Mouse (Mus musculus) embryonic fibroblast, embryonic 13.5 days (primary cell): Measurements from ENCODE around the gene Bcl3.

Source experiments
- CTCF ChIP-seq: IDR thresholded peaks from 2 replicates; pipeline ENCODE4 v1.5.1; 2011; ENCODE audit warnings: mild to moderate bottlenecking, control low read depth, low read length, moderate library complexity, borderline replicate concordance; ENCODE audit not compliant: insufficient read depth
- POLR2A ChIP-seq: IDR thresholded peaks from 2 replicates; pipeline ENCODE4 v1.6.1; 2011; ENCODE audit warnings: low read depth, mild to moderate bottlenecking, control low read depth, low read length, moderate library complexity

- TF ChIP-seq CTCF = no peak
- TF ChIP-seq POLR2A = no peak
These were observed 31.0 kb upstream of the Bcl3 start for GRCm38 (mm10) chr7:19853526-19853925.
